Mouse (Mus musculus) monocyte, adult 5-6 weeks (primary cell): ENCODE data around the gene Tacc2. TPM values are rescaled to one million over a fixed set of nuclear protein-coding genes. Genes with fewer than 3 reads are reported as not detected.

Experiments
- ATAC-seq: fragments of 153-309, 156-312 bp; replicated peaks from 2 replicates; pipeline ENCODE4 v1.8.0; 2017; ENCODE audit warnings: mild to moderate bottlenecking; ENCODE audit not compliant: low TSS enrichment, insufficient number of reproducible peaks, severe bottlenecking, poor library complexity, low FRiP score
- total RNA-seq: library from RNA; stranded (forward); fragments of 200-1000, 200-491, 200-594 nt; gene quantifications from 3 replicates; pipeline ENCODE4 v1.2.3, GENCODE M21; 2017

The Tacc2 gene
- total RNA-seq, 1 experiment from 2014 or later = not detected

DNA sequence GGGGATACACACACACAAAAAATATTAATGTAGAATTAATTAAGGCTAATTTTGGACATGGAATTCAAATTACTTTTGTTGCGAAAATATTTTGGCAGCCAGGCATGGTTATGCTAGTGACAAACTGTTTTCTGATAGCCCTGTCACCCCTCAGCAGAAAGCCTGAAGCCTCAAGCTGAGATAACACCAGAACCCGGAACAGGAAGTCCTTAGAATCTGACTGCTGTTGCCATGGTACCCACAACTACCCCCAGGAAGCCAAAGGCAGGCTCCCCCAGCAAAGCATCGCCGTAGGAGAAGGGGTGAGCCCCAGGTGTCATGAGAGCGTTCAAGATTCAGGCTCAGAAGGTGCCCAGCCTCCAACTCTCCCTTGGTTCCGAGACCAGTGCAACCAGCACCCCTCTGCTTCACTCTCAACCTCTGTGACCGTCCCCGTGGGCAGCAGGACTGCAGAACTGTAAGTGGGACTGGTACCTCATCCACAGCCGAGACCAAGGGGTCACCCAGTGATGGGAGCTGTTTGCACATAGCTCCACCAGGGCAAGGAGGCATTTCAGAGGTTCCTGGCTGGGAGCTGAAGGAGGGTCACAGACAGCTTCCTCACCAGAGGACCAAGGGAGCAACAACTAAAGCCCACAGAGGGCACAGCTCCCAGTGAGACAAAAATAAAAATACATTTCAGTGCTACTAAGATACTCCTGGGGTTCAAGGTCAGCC is 196.8 kb downstream of the Tacc2 start, which contains the start of gene Btbd16:
Gene Btbd16, plus strand, starts transcription at position 156 of the 717 bp plus-strand sequence.
- ATAC-seq = 0 out of 2 replicates have a peak, but pooled peaks have one; percentile 7

DNA sequence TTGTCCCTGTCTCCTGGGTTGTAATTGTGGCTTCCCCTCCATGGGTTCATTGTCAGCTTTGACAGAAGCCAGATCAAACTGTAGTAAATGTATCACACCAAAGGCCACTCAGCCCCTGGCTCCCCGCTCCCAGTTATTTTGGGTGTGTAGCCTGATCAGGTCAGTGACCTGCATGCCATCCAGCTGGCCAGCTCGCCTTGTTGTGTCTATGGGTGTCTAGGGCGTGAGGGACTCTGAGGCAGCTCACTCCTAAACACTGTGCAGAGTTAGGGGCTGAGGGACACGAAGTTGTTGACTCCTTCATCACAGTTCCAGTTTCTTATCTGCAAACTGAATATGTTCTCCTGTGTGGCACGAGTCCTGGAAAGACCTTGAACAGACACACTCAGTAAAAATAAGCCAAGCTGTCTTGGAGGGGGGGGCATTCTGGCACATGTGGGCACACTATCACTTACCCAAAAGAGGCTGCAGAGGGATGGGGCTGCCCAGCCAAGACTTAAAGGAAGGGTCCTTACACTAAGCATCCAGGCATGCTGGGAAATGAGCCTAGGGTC is 203.7 kb downstream of the Tacc2 start:
- no peak for ATAC-seq

DNA sequence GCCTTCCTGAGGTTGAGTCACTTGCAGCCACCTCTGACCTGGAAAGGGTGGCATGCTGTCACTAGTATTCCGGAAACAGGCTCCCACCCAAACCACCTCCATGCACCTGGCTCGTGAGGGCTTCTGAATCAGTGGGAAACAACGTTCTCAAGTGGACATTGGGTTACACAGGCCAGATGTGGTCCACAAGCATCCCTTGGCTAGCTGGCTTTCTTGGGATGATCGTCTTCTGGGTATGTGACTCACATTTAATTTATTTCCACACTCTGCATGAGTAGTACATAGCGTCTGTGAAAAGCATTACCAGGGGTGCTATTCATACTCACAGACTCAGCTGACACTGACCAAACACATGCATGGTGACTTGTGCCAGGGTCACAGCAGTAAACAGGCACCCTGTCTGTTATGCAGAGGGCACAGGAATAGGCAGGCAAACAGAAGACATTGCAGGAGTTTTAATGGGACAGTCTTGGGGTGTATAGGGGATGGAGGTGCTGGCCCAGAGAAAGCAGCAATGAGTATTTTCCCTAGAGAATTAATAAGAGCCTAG is 205.3 kb downstream of the Tacc2 start:
- no peak for ATAC-seq

DNA sequence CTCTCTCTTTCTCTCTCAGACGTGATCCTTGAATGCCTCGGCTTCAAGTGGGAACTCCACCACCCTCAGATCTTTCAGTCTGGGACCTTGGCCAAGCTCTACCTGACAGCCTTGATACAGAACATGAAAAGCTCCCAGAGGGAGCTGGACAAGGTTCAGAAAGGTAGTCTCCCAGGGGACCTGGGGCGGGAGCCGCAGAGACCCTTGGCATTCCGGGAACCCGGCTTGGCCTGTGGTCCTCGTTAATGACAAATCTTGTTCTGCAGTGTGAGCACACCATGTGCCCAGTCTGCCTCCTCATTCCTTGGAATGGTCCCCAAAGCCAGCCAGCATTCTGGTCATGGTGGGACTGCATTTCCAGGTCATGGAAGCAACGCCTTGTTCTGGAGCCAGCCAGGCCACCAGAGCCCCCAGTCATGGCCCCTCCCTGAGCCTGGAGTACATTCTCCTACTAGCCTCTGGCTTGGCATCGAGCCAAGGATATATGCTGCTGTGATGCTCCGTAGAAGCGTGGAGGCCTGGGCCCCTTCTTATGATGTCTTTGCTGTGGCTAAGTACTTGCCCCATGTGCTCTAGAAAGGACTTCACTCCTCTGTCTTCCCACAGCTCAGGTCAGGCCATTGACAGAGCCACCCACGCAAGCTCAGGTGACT is 208.8 kb downstream of the Tacc2 start:
- ATAC-seq = no peak

DNA sequence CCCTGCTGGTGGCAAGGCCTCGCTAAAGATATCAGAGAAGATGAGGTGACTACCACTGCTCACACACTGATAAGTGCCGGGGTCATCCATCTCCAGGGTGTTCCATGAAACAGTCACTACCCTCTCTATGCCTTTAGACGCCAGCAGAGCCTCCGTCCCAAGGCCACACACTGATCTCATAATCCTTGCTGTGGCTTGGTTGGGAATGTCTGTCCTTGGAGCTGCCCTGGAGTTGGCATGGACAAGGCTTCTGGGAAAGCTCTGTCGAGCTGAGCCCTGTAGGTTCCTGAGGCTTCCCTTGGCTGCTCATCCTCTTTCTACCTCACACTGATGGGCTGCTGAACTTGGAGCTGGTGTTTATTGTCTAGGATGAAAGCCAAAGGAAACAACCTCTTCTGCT is 209.5 kb downstream of the Tacc2 start:
- ATAC-seq = no peak

DNA sequence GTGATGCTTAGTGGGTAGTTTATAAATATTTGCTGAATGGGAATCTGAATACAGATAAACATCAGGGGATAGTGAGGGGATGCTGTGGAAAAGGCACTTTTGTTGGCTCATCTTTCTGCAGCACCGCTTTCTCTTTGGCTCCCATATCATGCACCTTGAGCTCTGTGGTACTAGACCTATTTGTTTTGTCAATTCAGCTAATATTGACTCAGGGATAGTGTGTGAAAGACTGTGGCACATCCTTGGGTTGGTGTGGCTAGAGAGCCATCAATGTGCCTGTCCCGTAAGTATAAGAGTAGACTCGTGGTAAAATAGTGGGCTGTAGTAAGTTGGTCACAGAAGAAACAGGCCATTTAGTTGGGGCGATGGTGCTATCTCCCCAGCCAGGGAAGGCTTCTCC is 210.3 kb downstream of the Tacc2 start:
- ATAC-seq = no peak

DNA sequence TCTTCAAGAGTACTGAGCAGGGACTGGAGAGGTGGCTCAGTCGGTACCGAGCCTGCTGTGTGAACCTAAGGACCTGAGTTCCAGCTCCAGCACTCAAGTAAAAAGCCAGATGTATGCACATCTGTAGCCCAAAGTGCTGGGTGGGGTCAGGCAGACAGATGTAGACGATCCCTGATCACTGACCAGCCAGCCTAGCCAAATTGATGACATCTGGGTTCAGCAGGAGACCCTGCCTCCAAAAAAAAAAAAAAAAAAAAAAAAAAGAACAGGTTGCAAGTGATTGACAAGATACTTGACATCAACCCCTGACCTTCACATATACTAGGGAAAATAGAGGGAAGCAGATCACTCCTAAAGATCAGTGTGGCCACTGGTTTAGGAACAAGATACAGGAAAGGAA is 211.7 kb downstream of the Tacc2 start:
- no peak for ATAC-seq

DNA sequence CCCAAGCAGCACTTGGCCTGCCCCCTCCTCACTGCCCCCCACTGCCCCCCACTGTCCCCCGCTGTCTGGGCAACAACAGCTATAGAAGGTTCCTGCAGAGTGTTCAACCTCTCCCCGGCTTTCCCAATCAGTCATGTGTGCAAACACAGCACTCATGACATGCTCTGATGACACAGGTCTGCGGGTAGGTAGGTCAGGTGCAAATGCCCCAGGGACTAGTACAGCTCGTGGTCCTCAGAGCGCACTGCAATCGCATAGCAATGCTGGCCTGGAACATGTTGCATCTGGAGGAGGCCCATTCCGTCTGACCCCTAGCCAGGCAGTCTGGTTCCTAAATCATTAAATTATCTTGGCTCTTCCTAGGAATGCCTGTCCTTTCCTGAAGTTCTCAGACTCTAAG is 212.2 kb downstream of the Tacc2 start:
- no peak for ATAC-seq

DNA sequence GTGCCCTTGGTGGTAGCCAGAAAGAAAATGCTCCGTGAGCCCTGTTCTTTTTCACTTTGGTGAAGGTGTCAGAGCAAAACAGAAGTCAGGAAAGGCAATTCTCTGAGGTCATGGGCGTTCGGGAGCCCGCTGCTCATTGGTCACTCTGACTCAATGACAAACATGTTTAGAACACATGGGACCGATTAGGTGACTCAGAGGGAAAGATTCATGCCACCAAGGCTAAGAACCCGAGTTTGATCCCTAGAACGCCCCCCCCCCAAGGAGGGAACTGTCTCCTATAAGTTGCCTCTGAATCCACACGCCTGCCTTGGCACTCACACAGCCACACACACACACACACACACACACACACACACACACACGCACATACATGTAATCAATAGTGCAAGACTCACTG is 216.4 kb downstream of the Tacc2 start:
- no peak for ATAC-seq

DNA sequence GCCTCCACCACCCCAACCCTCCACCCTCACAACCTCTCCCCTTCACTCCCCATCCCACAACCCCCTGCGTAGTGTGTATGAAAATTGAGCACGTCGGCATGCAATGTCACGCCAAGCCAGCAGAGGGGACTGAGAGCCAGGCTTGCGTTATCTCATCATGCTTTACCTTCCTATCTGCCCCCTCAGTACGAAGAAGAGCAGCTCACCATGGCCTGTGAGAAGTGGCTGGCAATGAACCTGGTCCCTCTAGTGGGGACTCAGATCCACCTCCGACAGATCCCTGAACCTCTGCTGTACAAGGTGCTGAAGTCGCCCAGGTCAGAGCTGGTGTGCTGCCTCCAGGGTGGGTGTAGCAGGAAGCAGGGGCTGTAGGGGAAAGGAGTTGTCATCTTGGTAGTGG is 219.5 kb downstream of the Tacc2 start:
- no peak for ATAC-seq

DNA sequence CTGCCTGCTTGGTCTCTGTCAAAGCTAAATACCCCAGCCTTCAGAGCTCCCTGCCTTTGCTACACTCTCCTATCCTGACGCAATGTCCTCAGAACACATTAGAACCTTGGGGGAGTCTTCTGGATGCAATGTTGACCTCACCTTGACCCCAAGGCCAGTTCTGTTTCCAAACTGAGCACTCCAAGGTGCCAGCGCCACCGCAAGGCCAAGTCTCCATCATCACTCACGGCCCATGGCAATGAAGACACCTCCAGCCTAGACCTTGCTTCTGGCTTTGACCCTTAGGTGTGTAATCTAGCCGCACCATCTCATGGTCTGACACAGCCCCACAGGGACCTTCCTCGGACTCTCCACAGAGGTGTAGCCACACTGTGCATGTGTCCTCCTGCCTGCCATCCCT is 220.3 kb downstream of the Tacc2 start:
- ATAC-seq = no peak

DNA sequence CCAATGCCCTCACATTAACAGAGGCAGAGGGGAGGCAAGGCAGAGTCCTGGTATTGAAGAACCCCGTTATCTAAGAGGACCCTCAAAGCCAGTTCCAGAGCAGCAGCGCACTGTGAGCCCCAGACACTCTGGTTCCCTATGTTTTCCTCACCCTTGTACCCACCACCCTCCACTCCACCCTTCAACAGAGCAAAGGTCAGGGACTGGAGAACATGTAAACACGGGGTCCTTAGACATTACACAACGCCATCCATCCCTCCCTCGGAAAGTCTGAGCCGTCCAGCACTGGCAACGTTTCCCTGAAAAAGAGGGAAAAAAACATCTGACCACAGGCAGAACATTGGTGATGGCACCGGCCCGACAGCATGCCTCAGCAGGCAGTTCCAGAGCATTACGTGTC is 222.2 kb downstream of the Tacc2 start:
- ATAC-seq = no peak

DNA sequence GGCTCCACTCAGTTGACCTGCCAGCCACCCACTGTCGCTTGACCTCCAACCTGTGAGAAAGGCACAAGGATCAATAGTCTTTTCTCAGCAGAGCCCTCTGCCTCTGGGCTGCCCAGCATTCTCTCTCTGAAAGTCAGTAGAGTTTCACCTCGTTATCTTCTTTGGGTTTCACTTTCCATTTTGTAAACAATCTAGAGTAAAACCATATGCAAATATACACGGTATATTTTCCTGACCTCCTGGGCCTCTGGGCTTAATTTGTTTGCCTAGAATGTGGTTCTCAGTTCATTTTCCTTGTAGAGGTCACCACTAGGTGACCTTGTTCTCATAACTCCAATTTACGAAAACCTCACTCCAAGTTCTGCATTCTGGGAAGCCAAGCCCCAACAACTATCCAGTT is 223.4 kb downstream of the Tacc2 start:
- ATAC-seq = peak; percentile 33; the same call in 1 of the 2 replicates

DNA sequence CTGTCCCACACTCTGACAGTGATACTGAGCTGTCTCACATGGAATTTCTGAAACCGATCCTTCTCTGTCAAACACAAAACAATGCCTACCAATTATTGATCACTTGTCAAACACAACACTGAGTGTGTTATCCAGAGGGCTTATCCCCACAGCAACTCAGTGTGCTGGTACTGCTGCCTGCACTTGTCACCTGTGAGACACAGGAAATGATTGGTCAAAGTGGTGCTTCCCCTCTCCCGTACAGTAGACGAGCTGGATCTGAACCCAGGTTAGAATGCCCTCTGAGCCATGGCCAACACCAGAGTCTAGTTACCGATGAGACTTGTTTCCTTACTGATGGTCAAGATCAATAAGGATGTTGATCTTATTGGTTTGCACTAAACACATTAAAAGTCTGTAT is 224.6 kb downstream of the Tacc2 start:
- no peak for ATAC-seq

DNA sequence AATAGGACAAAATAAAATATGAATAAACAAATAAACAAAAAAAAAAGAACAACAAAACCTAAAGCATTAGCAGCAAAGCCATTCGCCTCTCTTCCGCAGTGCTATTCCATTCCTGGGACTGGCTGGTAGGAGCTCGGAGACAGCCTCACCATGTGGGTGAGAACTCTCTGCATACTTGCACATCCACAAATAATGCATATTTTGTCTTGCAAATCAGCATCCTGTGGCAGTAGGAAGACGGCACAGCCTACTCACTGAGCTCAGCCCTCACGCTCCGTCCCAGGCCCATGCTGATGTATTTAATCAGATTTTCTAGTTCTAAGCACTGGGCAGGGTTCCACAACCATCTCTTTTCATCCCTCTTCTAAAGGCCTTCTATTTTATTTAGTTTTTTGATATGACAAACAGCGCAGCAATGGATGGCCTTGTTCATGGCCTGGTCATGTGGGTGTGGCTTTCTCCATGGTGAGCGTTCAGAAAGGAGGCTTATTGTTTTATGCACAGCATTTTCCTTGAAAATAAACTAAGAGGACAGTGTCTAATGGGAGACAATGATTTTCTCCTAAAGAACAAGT is 226.1 kb downstream of the Tacc2 start:
- ATAC-seq = no peak

DNA sequence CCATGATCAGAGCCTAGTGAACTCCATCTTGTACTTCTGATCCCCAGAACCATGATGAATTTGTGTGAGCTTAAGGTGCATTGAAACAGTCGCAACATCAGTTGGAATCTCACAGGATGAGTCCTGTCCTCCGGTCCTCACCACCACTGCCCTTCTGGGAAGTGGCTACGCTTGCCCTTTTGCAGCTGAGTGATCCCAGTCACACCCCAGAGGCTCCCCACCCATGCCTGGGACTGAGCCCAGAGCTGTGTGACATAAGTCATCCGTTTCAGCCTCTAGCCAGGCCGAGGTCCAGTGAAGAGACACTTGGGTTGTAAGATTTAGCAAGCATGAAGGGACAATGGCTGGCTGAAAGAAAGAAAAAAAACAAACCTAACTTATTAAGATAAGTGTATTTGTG is 227.8 kb downstream of the Tacc2 start:
- no peak for ATAC-seq

DNA sequence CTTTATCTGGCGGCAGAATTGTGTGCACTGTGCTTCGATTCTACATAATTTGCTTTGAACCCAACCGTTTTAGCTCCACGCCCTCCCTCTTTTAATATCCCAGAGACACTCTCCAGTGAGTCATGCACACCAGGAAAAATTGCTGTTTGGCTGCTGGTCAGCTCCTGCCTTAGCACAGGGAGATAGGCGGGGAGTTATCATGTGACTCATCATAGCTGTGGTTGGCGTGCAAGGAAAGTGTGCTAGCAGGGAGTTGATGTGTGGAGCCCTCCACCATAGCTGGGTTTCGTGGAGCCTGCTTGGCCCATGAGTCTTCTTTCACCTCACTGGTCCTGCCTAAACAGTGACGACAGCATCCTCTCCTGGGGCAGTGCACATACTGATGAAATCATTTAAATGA is 230.5 kb downstream of the Tacc2 start:
- ATAC-seq = no peak

DNA sequence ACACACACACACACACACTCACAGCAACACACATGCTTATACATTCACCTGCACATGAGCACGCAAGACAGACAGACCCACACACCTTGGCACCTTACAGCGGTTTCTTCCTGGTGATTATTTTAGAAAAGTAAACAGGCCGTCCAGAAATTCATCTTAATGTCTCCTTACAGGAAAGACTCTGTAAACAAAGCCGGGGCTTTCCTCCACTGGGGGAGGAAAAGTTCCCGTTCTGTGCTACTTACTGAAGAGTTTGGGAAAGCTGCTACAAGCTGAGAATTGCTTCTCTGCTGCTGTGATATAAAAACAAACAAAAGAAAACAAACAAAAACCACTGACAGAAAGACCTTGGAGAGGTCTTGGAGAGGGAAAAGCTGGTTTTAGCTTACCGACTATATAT is 231.5 kb downstream of the Tacc2 start:
- no peak for ATAC-seq

DNA sequence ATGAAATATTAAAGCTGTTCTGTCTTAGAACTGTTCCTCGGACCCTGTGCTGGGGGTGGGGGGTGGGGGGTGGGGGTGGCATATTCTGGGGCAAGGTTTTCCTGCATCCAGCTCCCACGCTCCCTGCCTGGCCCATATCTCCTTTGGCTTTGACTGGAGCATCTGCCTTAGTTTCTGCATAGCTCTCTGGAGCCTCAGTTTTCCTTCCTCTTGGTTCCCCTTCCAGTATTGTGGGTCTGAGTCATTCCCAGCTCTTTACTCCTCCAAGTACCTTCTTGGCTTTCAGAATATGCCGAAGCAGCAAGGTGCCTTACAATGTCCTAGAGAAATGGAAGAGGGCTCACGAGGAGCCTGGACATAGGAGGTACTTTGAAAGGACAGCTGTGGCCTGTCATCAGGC is 233.0 kb downstream of the Tacc2 start:
- no peak for ATAC-seq

DNA sequence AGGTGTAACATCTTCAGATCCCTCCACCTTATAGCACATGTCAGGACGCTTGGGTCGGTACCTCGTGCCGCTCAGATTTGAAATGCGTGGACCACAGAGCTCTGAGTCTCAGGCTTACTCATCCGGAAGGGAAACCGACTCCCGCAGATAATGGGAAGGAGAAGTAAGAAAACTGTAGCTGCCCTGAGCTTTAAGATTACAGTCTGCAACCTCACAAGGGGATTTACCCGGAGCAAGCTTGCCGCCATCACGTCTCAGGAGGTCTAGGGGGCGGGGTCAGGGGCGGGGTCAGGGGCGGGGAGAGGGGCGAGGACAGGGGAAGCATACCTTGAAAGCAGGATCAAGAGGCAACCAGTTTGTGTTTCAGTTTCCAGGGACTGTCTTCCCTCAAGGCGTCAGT is 235.2 kb downstream of the Tacc2 start:
- peak; percentile 29 for ATAC-seq
